Mouse (Mus musculus) splenic B cell, adult 2 months (primary cell): ENCODE data around the gene Ephb4.

Experiments used
- DNase-seq: peaks from one replicate; pipeline ENCODE4 v3.0.0-alpha.2; 2011; ENCODE audit warnings: low read depth, low spot score
- H3K27me3 ChIP-seq: 2 replicates; pipeline ENCODE4 v1.6.1; 2012; ENCODE audit warnings: mild to moderate bottlenecking, low read length, moderate library complexity, mixed read lengths; ENCODE audit not compliant: control insufficient read depth, poor library complexity, insufficient read depth, severe bottlenecking
- H3K36me3 ChIP-seq: 2 replicates; pipeline ENCODE4 v1.6.1; 2012; ENCODE audit warnings: mild to moderate bottlenecking, low read length, moderate library complexity, mixed read lengths; ENCODE audit not compliant: control insufficient read depth, poor library complexity, insufficient read depth, severe bottlenecking

The Ephb4 gene

GRCm38 (mm10) chr5:137374521-137375080 is 24.7 kb downstream of the Ephb4 start:
- no peaks in the 10 kb centered on the region for H3K36me3 ChIP-seq
- no peaks in the 10 kb centered on the region for H3K27me3 ChIP-seq

GRCm38 (mm10) chr5:137375627-137376026 is 25.7 kb downstream of the Ephb4 start:
- DNase-seq: no peak
- H3K36me3 ChIP-seq: no peaks in the 10 kb centered on the region
- H3K27me3 ChIP-seq: no peaks in the 10 kb centered on the region

More at GRCm38 (mm10) chr5:137374521-137375080, 24.7 kb downstream of the Ephb4 start:
- no peak for DNase-seq

GRCm38 (mm10) chr5:137376198-137376597 is 26.3 kb downstream of the Ephb4 start:
- Histone ChIP-seq H3K36me3 (no peaks in the 10 kb centered on the region), H3K27me3 (no peaks in the 10 kb centered on the region)
- DNase-seq: no peak

GRCm38 (mm10) chr5:137376722-137377121 is 26.8 kb downstream of the Ephb4 start:
- no peaks in the 10 kb centered on the region for H3K27me3 ChIP-seq
- no peak for DNase-seq

DNA sequence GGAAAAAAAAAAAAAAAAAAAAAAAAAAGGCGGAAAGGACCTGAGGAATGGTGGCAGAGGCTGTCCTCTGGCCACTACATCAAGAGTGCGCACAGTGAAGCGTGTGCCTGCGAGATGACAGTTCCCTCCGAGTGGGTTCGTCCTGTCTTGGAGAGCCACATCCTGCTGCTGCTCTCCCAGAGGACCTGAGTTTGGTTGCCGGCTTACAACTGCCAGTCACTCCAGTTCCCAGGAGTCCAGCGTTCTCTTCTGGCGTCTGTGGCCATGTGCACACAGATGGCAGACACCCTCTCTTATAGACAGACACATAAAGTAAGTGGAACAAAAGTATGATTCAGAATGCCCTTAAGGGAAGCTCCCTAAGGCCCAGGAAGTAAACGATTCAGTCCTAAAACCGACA is 27.3 kb downstream of the Ephb4 start:
- H3K36me3 ChIP-seq: no peaks in the 10 kb centered on the region
- H3K27me3 ChIP-seq: no peaks in the 10 kb centered on the region
- DNase-seq: no peak

More at GRCm38 (mm10) chr5:137376722-137377121, 26.8 kb downstream of the Ephb4 start:
- H3K36me3 ChIP-seq: no peaks in the 10 kb centered on the region

DNA sequence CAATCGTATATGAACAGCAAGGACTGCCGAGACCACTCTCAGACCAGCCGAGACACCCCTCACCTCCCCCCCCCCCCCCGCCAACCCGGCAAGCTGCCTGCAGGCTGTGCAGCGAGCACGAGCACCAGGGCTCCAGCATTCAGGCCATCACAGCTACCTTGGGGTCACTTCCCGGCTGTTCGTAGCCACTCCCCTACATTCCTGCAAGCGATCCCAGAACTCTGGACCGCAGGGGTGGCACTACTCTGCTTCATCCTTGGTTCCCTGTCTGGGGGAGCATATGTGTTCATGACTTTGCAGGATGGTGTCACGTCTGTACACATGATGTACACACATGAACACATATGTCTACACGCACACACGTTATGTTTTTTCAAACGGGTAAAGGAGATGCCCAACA is 27.7 kb downstream of the Ephb4 start:
- Histone ChIP-seq H3K27me3 (no peaks in the 10 kb centered on the region), H3K36me3 (no peaks in the 10 kb centered on the region)
- no peak for DNase-seq

DNA sequence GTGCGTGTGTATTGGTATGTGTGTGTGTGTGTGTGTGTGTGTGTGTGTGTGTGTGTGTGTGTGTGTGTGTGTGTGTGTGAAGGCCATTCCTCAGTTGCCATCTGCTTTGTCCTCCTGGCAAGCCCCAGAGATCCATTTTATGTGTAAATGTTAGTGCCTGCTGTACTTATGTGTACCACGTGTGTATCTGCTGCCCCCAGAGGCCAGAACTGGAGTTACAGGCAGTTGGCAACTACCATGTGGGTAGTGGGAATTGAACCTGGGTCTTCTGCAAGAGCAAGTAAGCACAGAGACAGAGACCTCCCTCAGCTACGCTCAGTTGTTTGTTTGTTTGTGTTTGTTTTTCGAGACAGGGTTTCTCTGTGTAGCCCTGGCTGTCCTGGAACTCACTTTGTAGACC is 31.2 kb downstream of the Ephb4 start:
- Histone ChIP-seq H3K27me3 (no peaks in the 10 kb centered on the region), H3K36me3 (no peaks in the 10 kb centered on the region)
- DNase-seq: peak; percentile 77

DNA sequence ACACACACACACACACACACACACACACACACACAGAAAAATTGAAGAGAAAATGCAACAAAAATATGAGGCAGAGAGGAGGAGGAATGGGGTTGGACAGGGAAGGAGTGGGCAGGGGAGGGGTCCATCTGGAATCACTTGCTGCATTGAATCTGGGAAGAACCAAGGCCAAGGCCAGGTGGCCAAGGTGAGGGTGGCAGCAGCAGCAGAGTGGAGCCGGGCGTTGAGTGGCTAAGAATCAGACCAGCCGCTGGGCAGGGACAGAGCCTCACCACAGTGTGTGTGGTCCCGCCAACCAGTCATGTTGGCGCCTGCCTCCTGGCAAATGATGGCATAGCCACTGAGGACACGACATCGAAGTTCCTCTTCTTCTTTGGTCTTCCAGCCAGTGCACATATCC is 33.5 kb downstream of the Ephb4 start:
- no peaks in the 10 kb centered on the region for H3K27me3 ChIP-seq
- H3K36me3 ChIP-seq: no peaks in the 10 kb centered on the region
- no peak for DNase-seq

DNA sequence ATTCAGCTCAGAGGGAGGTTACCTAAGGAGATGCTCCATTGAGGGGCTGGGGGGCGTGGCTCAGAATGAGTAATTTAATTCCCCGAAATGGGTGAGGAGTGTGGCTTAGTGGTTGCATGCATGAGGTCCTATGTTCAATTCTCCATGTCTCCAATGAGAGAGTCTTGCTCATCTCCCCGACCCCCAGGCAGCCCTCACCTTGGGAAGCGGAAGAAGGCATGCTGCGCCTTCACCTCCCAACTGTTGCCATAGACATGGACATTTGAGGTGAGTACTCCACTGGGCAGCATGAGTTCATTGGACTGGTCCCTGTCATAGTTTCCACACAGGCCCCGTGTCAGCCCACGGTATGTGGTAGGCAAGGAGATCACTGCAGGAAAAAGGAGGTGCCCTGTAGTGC is 36.8 kb downstream of the Ephb4 start:
- DNase-seq: no peak
- H3K27me3 ChIP-seq: no peaks in the 10 kb centered on the region
- no peaks in the 10 kb centered on the region for H3K36me3 ChIP-seq

DNA sequence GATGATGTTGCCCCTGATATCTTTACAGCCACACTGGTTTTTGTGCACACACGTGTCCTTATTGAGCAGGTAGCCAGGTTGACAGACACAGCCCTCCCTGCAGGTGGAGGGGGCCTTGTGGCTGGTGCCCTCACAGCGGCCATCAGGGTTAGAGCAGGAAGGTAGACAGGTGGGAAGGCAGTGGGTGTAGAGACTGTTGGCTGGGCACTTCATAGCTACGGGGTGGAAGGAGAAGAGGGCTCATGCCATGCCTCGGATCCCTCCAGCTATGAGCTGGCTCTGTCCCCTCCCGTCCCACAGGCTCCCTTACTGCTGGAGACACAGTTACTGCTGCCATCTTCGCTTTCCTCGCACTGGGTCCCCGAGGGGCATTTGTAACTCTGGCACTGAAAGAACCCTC is 41.7 kb downstream of the Ephb4 start:
- Histone ChIP-seq H3K36me3 (no peaks in the 10 kb centered on the region), H3K27me3 (no peaks in the 10 kb centered on the region)
- no peak for DNase-seq

GRCm38 (mm10) chr5:137394456-137394855 is 44.5 kb downstream of the Ephb4 start:
- no peak for DNase-seq
- Histone ChIP-seq H3K36me3 (no peaks in the 10 kb centered on the region), H3K27me3 (no peaks in the 10 kb centered on the region)

DNA sequence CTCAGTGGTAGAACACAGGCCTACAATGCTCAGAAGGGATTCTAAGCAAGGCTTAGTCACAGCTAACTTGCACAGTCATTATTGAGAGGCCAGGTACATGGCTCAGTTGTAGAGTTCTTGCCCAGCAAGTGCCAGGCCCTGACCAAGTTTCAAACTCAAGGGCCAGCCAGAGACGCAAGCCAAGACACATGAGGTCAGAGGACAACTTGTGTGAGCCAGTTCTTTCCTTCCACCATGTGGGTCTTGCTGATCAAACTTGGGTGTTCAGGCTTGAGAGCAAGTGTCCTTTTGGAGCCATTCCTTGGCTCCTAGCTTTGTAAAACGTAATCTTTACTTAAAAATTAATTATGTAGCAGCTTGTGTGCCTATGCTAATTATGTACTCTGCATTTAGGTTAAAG is 54.2 kb downstream of the Ephb4 start:
- Histone ChIP-seq H3K27me3 (no peaks in the 10 kb centered on the region), H3K36me3 (no peaks in the 10 kb centered on the region)
- DNase-seq: no peak

DNA sequence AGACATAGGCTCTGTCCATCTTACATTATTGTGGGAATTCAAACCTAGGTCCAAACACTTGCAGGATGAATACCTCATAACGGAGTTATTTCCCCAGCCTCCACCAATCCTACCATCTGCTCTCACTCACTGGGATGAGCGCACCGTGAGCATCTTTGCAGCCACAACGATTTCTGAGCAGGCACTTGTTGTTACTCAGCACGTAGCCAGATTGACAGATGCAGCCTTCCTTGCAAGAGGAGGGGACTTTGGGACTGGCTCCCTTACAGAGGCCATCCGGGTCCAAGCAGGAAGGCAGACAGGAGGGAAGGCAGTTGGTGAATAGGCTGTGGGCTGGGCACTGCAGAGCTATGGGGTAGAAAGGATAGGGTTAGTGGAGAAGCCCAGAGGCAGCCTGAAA is 59.5 kb downstream of the Ephb4 start:
- no peak for DNase-seq
- H3K27me3 ChIP-seq: no peaks in the 10 kb centered on the region
- H3K36me3 ChIP-seq: no peaks in the 10 kb centered on the region

DNA sequence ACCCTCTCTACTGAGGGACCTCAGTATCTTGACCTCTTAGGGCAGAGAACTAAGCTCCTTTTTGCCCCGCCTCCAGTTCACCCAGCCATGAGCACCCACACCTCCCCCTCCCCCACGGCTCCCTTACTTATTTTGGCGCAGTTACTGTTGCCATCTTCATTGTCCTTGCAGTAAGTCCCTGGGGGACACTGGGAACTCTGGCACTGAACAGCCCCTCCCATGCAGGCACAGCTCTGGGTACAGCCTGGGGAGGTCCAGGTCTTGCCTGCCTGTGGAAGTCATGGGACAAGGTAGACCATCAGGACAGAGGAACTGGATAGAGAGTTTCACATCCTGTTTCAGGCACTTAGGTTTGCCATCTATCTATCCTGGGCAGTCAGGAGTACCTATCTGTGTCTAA is 60.2 kb downstream of the Ephb4 start:
- H3K36me3 ChIP-seq: no peaks in the 10 kb centered on the region
- no peaks in the 10 kb centered on the region for H3K27me3 ChIP-seq
- DNase-seq: no peak

DNA sequence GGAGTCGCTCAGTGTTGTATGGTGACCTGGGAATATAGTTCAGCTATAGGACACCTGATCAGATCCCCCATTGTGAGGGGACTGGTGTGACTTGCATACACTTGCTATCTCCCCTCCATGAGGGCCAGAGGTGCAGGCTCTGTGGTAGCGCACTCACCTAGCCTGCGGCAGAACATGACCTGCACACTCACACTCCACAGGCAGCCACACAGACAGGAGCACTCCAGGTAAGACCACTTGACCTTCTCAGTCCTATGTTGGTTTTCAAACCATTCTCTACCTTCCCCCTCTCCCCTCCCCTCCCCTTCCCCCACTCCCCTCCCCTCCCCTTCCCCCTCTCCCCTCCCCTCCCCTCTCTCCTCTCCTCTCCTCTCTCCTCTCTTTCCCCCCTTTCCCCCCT is 60.6 kb downstream of the Ephb4 start:
- H3K27me3 ChIP-seq: no peaks in the 10 kb centered on the region
- H3K36me3 ChIP-seq: no peaks in the 10 kb centered on the region
- no peak for DNase-seq

DNA sequence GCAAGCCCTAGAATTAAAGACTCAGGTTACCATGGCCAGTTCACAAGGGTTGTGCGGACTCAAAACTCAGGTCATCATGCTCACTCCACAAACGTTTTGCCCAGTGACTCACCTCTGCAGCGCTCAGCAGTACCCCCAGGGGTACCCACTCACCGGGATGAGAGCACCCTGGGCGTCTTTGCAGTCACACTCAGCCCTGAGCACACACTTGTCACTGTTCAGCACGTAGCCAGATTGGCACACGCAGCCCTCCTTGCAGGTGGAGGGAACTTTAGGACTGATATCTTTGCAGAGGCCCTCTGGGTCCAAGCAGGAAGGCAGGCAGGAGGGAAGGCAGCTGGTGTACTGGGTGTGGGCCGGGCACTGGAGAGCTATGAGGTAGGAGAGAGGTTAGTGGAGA is 61.3 kb downstream of the Ephb4 start:
- Histone ChIP-seq H3K36me3 (no peaks in the 10 kb centered on the region), H3K27me3 (no peaks in the 10 kb centered on the region)
- DNase-seq: no peak
